Mouse (Mus musculus) myocyte (in vitro differentiated cells): ENCODE results near the gene Rtn4.

Experiments used
- CEBPB ChIP-seq: IDR thresholded peaks from 2 replicates; pipeline ENCODE4 v1.6.1; 2011; ENCODE audit warnings: mild to moderate bottlenecking, moderate library complexity; ENCODE audit not compliant: poor library complexity, insufficient read depth, severe bottlenecking
- E2F4 ChIP-seq: IDR thresholded peaks from one replicate; pipeline ENCODE4 v1.6.1; 2011; ENCODE audit warnings: mild to moderate bottlenecking, control low read depth, moderate library complexity; ENCODE audit not compliant: insufficient read depth
- MAX ChIP-seq: IDR thresholded peaks from one replicate; pipeline ENCODE4 v1.6.1; 2011; ENCODE audit warnings: low read depth, mild to moderate bottlenecking, control low read depth
- MYOD1 ChIP-seq, 3 experiments: IDR thresholded peaks; one replicate each; pipeline ENCODE4 v1.6.1; 2011; ENCODE audit warnings: control low read depth in 2 of 3, low read depth in 2 of 3, mild to moderate bottlenecking in 2 of 3, moderate library complexity in 1 of 3; ENCODE audit not compliant: insufficient read length in 2 of 3, control insufficient read depth in 1 of 3
- MYOG ChIP-seq, 3 experiments: IDR thresholded peaks; one replicate each; pipeline ENCODE4 v1.6.1; 2011; ENCODE audit warnings: control low read depth in 2 of 3, low read depth in 2 of 3, mild to moderate bottlenecking in 2 of 3; ENCODE audit not compliant: insufficient read length in 2 of 3, control insufficient read depth in 1 of 3, insufficient read depth in 1 of 3
- POLR2A ChIP-seq: IDR thresholded peaks from one replicate; pipeline ENCODE4 v1.6.1; 2011; ENCODE audit warnings: low read depth, mild to moderate bottlenecking, control low read depth, moderate library complexity; ENCODE audit not compliant: insufficient read length
- POLR2AphosphoS2 ChIP-seq: IDR thresholded peaks from one replicate; pipeline ENCODE4 v1.6.1; 2011; ENCODE audit warnings: low read depth, control low read depth; ENCODE audit not compliant: insufficient read length
- REST ChIP-seq: IDR thresholded peaks from one replicate; pipeline ENCODE4 v1.6.1; 2011; ENCODE audit warnings: mild to moderate bottlenecking, control low read depth, moderate library complexity; ENCODE audit not compliant: insufficient read depth, insufficient read length
- TCF12 ChIP-seq: IDR thresholded peaks from one replicate; pipeline ENCODE4 v1.6.1; 2011; ENCODE audit warnings: mild to moderate bottlenecking, control low read depth; ENCODE audit not compliant: poor library complexity, insufficient read depth, severe bottlenecking
- TCF3 ChIP-seq: IDR thresholded peaks from one replicate; pipeline ENCODE4 v1.6.1; 2011; ENCODE audit warnings: low read depth, control low read depth; ENCODE audit not compliant: insufficient read length
- USF1 ChIP-seq: IDR thresholded peaks from one replicate; pipeline ENCODE4 v1.6.1; 2011; ENCODE audit warnings: low read depth, mild to moderate bottlenecking, control low read depth, moderate library complexity

DNA sequence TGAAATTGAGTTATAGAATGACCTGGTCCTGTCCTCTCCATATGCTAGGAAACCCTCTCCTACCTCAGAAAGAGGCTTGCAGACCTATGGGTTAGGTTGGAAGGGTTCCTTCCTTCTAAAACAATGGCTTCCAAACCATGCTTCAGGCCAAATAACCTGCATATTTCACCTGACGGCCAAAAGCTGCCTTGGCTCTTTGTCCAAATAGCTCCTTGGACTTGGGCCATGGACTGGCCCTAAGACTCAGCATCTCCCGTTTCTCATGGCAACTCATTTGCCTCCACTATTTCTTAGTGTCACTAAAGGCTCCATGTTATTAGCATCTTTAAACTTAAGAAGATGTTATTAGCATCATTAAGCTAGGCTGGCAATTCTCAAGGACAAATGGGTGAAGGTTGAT lies 52.8 kb downstream of the Rtn4 start:
- TF ChIP-seq MYOG (IDR thresholded peaks at IDR 0.05; ENCODE audit: control insufficient read depth in 1 of 3, insufficient read depth in 1 of 3, insufficient read length in 2 of 3, low read depth in 2 of 3) (no peak), POLR2A (no peak), USF1 (no peak), TCF12 (no peak), TCF3 (no peak), MAX (no peak), POLR2AphosphoS2 (no peak), CEBPB (no peak), E2F4 (no peak), REST (no peak), MYOD1 (IDR thresholded peaks at IDR 0.05; ENCODE audit: control insufficient read depth in 1 of 3, insufficient read length in 2 of 3, low read depth in 2 of 3) (no peak)
